Mouse (Mus musculus) lung, postnatal 25 days (tissue): ENCODE data around the gene Slc2a2.
A peak's percentile ranks its signal among the peaks of the same experiment; 100 is the strongest.
"Not testable (repeated sequence)": the region's sequence is repeated elsewhere in the genome, so short reads cannot be mapped to it uniquely, and the experiment has no call there.

Source experiments
- DNase-seq: peaks from one replicate; pipeline ENCODE4 v3.0.0; 2022; ENCODE audit warnings: low spot score

Slc2a2 gene

DNA sequence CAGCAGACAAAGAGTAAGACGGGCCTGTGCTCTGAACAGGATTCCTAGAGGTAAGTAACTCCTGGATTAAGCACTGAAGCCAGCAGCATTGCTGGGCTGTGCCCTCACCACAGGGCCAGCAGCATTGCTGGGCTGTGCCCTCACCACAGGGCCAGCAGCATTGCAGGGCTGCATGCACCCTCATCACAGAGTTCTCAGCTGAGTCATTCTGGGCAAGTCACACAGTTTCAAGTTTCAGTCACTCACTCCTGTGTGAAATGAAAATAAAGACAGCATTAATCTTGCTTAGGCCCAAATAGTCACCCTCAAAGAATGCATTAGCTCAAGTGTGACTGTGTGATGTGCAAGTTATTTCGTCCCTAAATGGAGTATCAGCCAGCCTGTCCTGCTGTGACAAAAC is 37.0 kb downstream of the Slc2a2 start:
- no peak for DNase-seq

DNA sequence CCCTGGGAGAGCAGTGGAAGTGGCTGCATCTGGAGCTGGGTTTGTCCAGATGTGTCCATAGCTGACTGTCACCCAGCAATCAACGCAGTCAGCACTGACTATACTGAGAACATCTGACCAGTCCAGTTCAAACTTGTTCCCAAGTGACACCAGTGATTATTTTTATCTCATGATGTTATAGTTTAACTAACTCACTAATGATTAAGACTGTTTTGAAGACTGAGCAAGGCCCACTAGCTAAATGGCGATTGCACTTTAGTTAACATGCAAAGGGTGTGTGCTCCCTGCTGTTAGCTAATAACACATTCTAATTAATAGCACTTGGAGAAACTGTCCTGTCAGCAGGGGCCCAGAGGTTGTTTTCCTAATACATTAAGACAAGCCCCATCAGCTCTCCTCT is 39.3 kb downstream of the Slc2a2 start:
- DNase-seq, result no peak

DNA sequence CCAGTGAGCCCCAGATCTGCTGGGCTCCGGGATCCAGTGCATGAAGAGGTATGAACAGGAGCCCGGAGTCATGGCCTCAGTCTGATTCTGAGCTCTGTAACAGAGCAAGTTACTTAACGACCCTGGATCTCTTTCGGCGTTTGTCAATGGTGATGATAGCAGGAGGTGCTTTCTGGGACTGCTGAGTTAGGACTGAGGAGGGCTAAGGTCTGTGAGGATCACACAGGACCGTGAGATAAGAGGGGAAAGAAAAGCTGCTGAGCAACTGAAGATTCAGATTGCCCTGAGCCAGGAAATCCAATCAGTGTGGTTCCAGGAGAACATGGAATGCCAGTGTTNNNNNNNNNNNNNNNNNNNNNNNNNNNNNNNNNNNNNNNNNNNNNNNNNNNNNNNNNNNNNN is 42.6 kb downstream of the Slc2a2 start:
- DNase-seq, result no peak

DNA sequence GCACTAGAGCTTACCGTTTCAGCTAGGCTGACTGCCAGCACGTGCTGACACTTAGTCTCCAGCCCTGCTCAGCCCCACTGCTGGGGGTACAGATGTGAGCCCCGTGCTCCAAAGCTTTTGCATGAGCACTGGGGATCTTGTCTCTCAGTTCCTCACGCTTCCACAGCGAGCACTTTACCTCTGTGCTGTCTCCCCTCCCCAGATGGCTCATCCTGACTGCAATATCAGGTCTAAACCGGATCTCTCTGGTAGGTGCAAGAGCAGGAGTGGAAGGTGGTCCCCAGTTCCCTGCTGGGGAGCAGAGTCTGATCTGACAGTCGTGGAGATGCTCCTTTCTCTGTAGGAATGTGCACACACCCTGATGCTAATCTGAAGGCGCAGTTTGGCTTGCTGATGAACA is 45.5 kb downstream of the Slc2a2 start:
- no peak for DNase-seq

DNA sequence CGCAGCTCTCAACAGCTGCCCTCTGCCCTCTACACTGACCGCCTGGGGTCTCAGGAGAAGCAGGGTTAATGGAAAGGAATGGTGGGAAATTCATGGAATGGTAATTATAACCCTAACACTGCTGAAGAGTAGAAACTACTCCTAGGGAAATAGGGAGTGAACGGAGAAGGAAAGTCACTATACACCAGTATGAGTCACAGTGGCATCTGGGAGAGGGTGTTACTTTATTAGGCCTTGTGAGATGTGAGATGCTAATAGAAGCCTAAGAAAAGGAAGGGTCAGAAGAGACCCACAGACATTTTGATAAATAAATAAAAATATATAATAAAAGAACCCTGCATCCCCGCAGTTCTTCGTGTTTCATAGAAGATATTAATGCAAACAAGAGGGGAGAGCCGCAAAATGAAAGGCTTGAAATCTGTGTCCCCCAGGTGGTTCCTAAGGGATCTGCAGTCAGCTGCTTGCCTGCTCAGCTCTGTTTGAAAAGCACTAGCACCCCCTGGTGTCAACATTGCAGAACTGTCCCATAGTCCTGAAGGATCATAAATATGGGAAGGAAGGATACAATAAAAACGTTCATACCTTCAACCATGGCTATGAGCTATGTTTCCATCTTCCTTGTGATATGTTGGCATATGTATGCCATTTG is 48.3 kb downstream of the Slc2a2 start:
- peak; percentile 82 for DNase-seq

DNA sequence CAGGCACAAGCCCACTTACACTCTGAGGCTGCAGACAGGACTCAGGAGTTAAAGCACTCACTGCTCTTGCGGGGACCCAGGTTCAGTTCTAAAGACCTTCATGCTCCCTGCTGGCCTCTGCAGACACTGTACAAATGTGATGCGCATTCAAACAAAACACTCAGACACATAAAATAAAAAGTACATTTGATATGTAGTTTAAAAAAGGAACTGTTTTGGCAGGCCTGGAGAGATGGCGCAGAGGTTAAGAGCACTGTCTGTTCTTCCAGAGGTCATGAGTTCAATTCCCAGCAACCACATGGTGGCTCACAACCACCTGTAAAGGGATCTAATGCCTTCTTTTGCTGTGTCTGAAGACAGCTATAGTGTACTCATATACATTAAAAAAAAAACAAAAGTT is 50.4 kb downstream of the Slc2a2 start:
- DNase-seq, result no peak

DNA sequence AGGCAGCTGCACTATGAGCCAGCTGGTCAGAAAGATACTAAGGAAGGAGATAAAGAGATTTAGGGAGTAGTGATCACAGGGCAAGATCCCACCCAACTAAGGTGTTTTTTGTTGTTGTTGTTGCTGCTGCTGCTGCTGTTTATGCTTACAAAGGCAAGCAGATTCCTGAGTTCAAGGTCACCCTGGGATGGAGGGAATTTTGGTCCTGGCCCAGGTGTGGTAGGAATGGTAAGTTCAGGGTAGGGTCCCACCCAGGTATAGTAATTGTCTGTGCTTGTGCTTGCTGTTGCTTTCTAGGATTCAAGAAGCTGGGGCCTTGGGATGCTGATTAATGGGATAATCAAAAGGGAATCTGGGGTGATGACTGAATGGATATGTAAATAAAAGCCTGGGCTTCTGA is 51.3 kb downstream of the Slc2a2 start:
- no peak for DNase-seq

DNA sequence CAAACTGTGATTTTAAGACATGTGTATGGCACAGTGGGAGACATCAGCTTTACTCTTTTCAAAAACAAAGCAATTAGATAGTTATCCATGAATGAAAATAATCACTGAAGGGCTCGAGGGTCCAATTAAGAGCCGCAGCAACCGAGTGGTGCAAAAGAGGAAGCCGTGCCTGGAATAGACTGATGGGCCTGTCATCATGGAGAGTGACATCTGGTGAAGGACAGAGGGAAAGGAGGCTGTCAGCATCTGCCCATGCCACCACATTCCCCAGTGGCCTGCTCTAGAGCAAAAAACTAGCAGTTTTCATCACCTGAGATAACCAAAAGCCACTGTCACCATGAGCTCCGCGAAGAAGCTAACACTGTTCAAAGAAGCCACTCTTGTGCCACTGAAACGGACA is 57.8 kb downstream of the Slc2a2 start:
- DNase-seq, result no peak

DNA sequence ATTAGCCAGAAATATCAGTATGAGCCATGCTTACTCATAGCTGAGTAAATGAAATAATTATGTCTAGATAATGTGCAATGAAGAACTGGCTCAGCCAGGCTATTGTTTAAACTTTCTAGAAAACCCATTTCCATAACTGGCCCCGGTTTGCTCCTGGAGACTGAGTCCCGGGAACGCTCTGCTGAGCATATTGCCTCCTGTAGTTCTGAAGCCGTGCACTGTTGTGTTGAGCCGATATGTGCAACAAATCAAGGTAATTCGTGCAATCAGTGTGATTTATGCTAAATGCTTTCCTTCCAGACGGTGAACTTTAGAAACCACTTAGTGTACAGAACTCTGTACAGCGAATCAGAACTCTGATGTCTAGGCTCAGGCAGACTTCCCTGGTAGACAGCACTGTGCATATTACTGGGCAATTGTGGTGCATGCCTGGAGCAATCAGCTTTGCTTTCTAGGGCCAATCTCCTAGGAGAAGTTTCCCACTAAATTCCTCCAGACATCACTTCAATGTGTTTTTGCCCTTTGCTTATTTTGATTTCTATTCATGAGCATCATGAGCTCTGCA is 63.6 kb downstream of the Slc2a2 start:
- DNase-seq, result no peak

DNA sequence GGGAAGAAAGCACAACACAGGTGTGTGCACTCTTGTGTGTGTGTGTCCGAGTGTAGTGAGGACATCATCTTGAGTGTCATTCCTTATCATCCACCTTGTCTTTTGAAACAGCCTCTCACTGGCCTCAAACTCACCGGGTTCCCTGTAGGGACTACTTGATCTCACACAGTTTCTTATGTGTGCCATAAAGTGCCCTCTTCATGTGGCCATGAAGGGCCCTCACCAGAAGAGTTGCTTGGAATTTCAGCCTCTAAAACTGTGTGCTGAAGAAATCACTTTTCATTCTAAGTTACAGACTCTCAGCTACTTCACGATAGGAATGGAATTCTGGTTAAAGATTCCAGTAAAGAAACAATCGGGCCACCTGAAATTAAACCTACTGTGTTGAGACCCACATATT is 69.2 kb downstream of the Slc2a2 start:
- DNase-seq, result peak; percentile 66

DNA sequence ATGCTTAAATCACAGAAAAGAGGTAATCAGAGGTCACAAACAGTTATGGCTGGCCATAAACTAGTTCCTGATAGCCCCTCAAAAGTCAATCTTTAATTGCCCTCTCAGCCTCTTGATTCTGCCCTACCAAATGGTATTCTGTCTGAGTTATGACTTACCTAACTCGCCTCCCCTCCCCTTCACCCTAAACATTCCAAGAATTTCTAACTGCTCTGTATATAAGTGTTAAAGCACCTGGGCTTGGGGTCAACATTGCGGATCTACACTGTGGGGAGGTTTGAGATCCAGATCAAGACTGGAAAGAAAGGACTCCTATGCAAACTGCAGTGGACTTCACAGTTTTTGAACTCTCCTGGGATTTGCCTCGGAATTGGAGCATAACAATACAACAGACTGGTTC is 70.5 kb downstream of the Slc2a2 start:
- DNase-seq, result no peak

DNA sequence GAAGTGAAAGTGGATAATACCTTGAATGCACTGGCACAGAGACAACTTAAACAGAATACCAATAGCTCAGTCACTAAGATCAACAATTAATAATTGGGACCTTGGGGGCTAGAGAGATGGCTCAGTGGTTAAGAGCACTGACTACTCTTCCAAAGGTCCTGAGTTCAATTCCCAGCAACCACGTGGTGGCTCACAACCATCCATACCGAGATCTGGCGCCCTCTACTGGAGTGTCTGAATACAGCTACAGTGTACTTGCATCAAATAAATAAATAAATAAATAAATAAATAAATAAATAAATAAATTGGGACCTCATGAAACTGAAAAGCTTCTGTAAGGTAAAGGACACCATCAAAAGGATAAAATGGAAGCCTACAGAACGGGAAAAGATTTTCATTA is 75.2 kb downstream of the Slc2a2 start:
- DNase-seq, result not testable (repeated sequence)

DNA sequence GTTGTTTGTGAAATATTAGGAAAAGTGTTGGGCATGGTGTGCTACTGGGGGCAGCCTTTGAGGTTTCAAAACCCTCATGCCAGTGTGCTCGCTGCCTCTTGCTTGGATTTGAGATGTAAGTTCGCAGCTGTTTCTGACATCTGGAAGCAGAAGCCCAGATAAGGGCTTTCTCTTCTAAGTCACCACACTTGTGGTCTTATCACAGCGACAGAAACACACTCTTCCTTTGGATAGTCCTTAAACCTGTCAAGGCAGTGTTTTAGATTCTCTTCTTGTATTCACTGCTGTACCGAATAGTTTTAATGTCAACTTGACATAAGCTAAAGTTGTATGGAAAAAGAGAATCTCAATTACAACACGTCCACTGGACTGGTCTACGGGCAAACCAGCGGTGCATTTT is 77.7 kb downstream of the Slc2a2 start:
- DNase-seq, result no peak

DNA sequence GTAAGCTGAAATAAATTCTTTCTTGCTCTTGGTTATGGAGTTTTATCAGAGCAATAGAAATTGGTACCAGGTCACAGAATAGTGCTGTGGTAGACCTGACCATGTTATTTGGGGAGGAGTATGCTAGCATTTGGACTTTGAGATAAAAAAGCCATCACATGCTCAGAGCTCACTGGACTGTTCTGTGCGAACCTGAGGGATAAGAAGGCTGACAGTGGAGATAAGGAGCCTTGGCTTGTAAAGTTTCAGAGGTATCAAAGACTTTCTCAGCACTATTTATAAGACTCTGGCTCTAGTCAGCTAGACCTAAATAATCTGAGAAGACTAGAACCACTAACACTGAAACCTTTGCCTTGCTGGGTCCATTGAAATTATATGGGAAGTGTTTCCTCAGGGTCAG is 78.3 kb downstream of the Slc2a2 start:
- DNase-seq, result no peak

DNA sequence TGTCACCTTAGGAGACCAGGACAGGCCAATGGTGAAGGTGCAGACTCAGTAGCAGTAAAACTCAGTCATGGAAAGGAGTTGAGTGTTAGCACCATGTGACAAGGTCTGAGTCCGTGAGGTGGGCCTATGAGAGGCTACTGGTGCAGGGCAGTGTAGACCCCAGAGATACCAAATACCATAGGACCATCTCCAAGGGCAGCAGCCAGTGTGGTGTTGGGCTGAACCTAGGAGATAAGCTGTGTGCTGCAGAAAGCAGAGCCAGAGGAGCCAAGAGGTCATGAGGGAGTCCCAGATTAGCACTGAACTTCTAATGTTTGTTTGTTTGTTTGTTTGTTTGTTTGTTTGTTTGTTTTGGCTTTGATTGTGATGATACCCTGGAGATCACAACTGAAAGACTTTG is 78.8 kb downstream of the Slc2a2 start:
- no peak for DNase-seq

DNA sequence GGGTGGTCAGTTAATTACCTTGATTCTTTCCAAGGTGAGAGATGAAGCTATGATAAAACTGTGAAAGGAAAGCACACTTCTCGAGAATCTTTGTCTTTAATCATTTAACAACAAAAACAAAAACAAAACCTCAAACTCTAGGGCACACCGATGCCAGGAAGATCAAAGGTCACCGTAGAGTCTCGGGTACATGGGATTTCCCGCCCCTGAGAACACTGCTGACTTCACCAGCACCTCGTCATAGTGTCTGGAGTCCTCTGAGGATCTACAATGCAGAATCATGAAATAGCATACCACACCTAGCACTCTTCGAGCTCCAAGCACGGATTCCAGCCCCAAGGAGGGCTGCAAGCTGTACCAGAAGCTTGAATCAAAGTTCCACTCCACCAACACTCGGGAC is 82.8 kb downstream of the Slc2a2 start:
- DNase-seq, result no peak
